Mouse (Mus musculus): ENCODE results near the gene Mpg.

Gene Mpg

GRCm38 (mm10) chr11:32201922-32202685 is 24.2 kb upstream of the Mpg start:
- DNase-seq (ENCODE audit: low spot score), result no peak

- DNase-seq (ENCODE audit: low spot score), result peak; percentile 76
Observed at GRCm38 (mm10) chr11:32205058-32205873, 21.0 kb upstream of the Mpg start, which contains the start of gene Snrnp25. TSS of gene Snrnp25 (plus strand) at chr11:32205415.

- no peak for DNase-seq (ENCODE audit: low spot score)
Observed at GRCm38 (mm10) chr11:32210623-32211022, 15.7 kb upstream of the Mpg start.

- no peak for DNase-seq (ENCODE audit: low spot score)
Observed at GRCm38 (mm10) chr11:32215372-32216162, 10.7 kb upstream of the Mpg start.

DNA sequence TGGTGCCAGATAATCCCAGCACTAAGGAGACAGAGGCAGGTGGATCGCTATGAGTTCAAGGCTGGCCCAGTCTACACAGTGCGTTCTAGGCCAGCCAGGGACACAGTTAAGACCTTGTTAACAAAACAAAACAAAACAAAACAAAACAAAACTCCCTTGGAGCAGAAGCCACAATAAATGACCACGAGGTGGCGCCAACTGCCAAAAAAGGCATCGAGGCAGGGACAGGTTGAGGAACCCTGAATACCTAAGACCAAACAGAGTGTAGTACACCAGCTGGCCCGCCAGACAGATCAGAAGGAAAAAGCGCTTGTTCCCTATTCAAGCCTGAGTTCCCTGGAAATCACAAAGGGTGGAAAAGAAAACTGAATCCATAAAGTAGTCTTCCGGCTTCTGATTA is 9.5 kb upstream of the Mpg start:
- no peak for DNase-seq (ENCODE audit: low spot score)

- DNase-seq (ENCODE audit: low spot score), result no peak
Observed at GRCm38 (mm10) chr11:32218501-32219050, 7.7 kb upstream of the Mpg start.

- DNase-seq (ENCODE audit: low spot score), result no peak
Observed at GRCm38 (mm10) chr11:32219287-32219686, 7.0 kb upstream of the Mpg start.

DNA sequence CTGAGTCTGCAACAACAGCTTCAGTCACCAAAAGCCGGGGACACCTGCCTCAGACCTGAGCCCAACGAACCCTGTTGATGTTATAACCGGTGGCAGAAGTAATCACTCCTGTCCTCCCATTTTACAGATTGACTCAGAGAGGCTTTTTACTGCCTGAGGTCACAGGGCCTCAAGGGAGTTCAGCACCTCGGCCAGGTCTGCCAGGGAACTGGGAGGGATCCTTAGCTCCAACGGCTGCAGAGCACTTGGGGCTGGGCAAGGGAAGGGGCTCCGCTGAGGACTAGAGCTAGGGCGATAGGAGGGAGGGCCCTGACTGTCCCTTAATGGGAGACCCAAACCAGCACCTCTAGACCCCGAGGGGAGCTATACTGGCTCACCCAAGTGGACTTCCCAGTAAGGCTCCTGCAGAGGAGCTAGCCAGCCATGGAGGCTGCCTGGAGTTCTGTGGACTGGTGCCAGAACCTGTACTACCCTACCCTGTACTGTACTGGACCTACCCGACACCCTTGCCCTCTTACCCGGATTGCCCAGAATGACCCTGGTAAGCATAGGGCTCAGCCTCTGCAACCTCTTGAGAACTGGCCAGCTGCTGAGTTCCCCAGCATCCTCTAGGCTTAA is 5.6 kb upstream of the Mpg start:
- no peak for DNase-seq (ENCODE audit: low spot score)

- no peak for DNase-seq (ENCODE audit: low spot score)
Observed at GRCm38 (mm10) chr11:32221225-32221950, 4.9 kb upstream of the Mpg start.

DNA sequence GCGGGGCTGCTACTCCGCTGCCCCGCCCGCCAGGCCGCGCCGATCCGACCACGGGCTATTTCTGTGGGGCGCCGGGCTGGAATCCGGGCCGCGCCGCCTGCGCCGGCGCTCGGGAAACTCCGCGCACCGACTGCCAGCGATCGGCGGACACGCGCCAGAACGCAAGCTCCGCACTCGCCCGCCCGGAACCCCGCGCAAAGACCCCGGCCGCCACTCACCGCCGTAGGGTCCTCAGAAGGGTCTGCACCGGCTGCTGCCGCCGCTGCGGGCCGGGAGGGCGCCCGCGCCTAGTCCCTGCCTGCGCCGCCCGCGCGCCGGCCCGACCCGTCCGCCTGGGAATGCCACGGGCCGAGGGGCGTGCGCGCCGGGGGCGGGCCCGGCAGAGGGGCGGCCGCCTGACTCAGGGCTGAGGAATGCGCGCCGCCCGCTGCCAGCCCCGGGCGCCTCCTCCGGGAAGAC is 4.3 kb upstream of the Mpg start, which contains the start of gene Rhbdf1:
Rhbdf1 (minus strand) TSS at position 350 of the 459 bp plus-strand sequence.
- DNase-seq (ENCODE audit: low spot score), result no peak

- no peak for DNase-seq (ENCODE audit: low spot score)
Observed at GRCm38 (mm10) chr11:32222570-32223194, 3.6 kb upstream of the Mpg start.

- no peak for DNase-seq (ENCODE audit: low spot score)
Observed at GRCm38 (mm10) chr11:32223297-32223967, 2.9 kb upstream of the Mpg start.

- no peak for DNase-seq (ENCODE audit: low spot score)
Observed at GRCm38 (mm10) chr11:32224468-32225139, 1.7 kb upstream of the Mpg start.

GRCm38 (mm10) chr11:32225222-32226104 is 842 bp upstream of the Mpg start:
- no peak for DNase-seq (ENCODE audit: low spot score)

GRCm38 (mm10) chr11:32227041-32227440 is 736 bp downstream of the Mpg start:
- DNase-seq (ENCODE audit: low spot score), result no peak

DNA sequence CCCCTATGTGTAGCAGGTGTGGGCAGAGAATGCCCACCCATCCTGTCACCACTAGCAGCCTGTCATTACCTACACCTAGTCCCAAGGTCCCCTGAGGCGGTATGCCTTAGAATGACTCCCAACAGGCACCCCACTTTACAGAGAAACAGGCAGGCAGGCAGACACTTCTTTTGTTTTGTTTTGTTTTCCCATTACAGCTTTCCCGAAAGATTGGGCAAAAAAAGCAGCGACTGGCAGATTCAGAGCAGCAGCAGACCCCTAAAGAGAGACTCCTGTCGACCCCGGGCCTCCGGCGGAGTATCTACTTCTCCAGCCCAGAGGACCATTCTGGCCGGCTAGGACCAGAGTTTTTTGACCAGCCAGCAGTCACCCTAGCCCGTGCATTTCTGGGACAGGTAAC is 1.2 kb downstream of the Mpg start:
- no peak for DNase-seq (ENCODE audit: low spot score)

DNA sequence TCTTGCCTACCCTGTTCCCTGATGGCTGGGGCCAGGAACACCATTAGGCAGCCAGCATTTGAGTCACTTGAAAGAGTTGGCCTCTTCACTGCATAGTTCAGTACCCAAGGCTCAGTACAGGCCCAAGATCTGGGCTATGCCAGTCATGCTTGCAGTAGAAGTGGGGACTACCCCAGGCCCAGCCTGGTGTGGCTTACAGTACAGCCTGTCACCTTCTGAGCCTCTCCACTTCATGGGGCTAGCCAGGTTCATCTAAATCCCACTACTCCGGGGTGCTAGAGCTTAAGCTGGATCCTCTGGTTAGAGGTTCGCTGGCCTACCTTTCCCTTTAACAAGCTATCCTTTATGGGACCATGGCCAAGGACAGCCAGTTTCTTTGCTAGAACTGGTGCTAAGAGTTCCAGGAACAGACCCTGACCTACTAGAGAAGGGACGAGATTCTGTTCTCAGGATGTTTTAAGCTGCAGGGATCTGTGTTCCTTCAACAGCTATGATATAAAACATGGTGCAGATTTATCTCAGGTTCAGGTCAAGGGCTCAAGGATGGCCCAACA is 2.1 kb downstream of the Mpg start:
- DNase-seq (ENCODE audit: low spot score), result no peak

GRCm38 (mm10) chr11:32230220-32230619 is 3.9 kb downstream of the Mpg start:
- no peak for DNase-seq (ENCODE audit: low spot score)
